Comparison of ENCODE assay signal across 14 mouse cellular contexts in the genomic region with DNA sequence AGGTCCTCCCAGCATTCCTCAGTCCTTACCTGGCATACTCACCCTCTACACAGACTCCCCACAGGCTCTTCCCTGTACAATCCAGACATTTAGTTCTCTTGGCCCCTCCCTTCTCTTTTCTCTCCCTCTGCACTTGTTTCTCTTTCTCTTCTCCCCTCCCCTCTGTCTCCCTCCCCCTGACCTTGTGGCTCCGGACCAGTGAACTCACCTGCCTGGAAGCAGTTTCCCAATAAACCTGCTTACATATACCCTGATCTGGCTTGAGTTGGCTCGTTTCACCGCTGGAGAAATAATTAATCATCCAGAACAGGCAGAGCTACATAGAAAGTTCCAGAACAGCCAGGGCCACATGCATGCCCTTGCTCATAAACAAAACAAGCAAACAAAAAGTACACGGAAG. TPM values are rescaled to one million over a fixed set of nuclear protein-coding genes. Genes with fewer than 3 reads are reported as not detected.
A peak's percentile ranks its signal among the peaks of the same experiment; 100 is the strongest.
DNase-seq lines count a peak whose midpoint lies in the region; ATAC-seq and TF ChIP-seq lines count a peak whose summit lies in the region.
"Had no signal": no experiment of that assay in that cellular context is flagged by ENCODE, and none has a peak within 500 bp of the region (broad histone marks: within the 10 kb centered on the region; RNA-seq: fewer than 3 reads in every experiment).

No protein-coding gene starts in this region.

- peak overlapping the region; percentile 23; the same call in 1 of the 2 replicates for H3K4me3 ChIP-seq in ES-Bruce4 (ENCODE audit: low read depth, low read length)
- no peak overlapping the region for H3K4me3 ChIP-seq in liver, embryonic 13.5 days (replicated peaks)
- no peak overlapping the region for H3K4me3 ChIP-seq in forebrain, embryonic 12.5 days (replicated peaks)

- no peaks in the 10 kb centered on the region for H3K27me3 ChIP-seq in ES-Bruce4 (ENCODE audit: control insufficient read depth, insufficient read depth, low read length, poor library complexity, severe bottlenecking)
- no peaks in the 10 kb centered on the region for H3K27me3 ChIP-seq in liver, embryonic 13.5 days
- no peaks in the 10 kb centered on the region; the same call in 1 of the 2 replicates for H3K27me3 ChIP-seq in forebrain, embryonic 12.5 days
- H3K27me3 ChIP-seq: intestine, embryonic 15.5 days had no signal

- no peak overlapping the region for H3K4me2 ChIP-seq in liver, embryonic 13.5 days
- no peak overlapping the region for H3K4me2 ChIP-seq in forebrain, embryonic 12.5 days

- 71% methylated on average over 4 of the region's 4 CpGs for WGBS in liver, embryonic 13.5 days (ENCODE audit: insufficient replicate concordance)
- 79% methylated on average over 4 of the region's 4 CpGs for WGBS in forebrain, embryonic 12.5 days

- peak; percentile 42; the same call in 1 of the 2 replicates for TF ChIP-seq EP300 in ES-Bruce4 (IDR thresholded peaks at IDR 0.05; ENCODE audit: insufficient read depth, low read depth, low read length)

- ATAC-seq in liver, embryonic 13.5 days (ENCODE audit: low read depth) = no peak
- ATAC-seq in forebrain, embryonic 12.5 days (ENCODE audit: low FRiP score) = no peak
- ATAC-seq: intestine, embryonic 15.5 days had no signal

- H3K9ac ChIP-seq in ES-Bruce4 (ENCODE audit: low read depth, poor library complexity, severe bottlenecking) = peak overlapping the region; percentile 49; the same call in 1 of the 2 replicates
- H3K9ac ChIP-seq in liver, embryonic 13.5 days = no peak overlapping the region
- H3K9ac ChIP-seq in forebrain, embryonic 12.5 days = no peak overlapping the region

- peak overlapping the region; percentile 94 for H3K27ac ChIP-seq in ES-Bruce4 (ENCODE audit: insufficient read depth, low read length)
- 0 out of 2 replicates have a peak overlapping the region, but pooled peaks have one; percentile 14 for H3K27ac ChIP-seq in liver, embryonic 13.5 days
- H3K27ac ChIP-seq in forebrain, embryonic 12.5 days = no peak overlapping the region

- no peaks in the 10 kb centered on the region for H3K4me1 ChIP-seq in ES-Bruce4 (ENCODE audit: control insufficient read depth, insufficient read depth, low read length)
- H3K4me1 ChIP-seq in liver, embryonic 13.5 days (replicated peaks) = peaks cover 41% of the 10 kb centered on the region
- H3K4me1 ChIP-seq in forebrain, embryonic 12.5 days = peaks cover 31% of the 10 kb centered on the region

- peak; percentile 54 for DNase-seq in cerebellum, adult 9-11 months
- DNase-seq in cerebellum, postnatal 25 days = no peak
- DNase-seq in kidney, adult 9 months = peak; percentile 82
- no peak for DNase-seq in liver, embryonic 13.5 days
- no peak for DNase-seq in thymus, postnatal 25 days
- DNase-seq in thymus, postnatal 0 days (ENCODE audit: low spot score) = no peak
- DNase-seq: cerebellum, adult 2 months; gastrocnemius, postnatal 36 days; heart, postnatal 4 days; right cerebral cortex, postnatal 14 days; thymus, postnatal 36 days had no signal

- no peak for TF ChIP-seq CTCF in ES-Bruce4 (IDR thresholded peaks at IDR 0.05; ENCODE audit: low read depth, low read length)

- H3K9me3 ChIP-seq in ES-Bruce4 (replicated peaks; ENCODE audit: control insufficient read depth, insufficient read depth, low read length, poor library complexity, severe bottlenecking) = no peaks in the 10 kb centered on the region
- no peaks in the 10 kb centered on the region for H3K9me3 ChIP-seq in liver, embryonic 13.5 days (replicated peaks)
- H3K9me3 ChIP-seq in forebrain, embryonic 12.5 days = no peaks in the 10 kb centered on the region
- H3K9me3 ChIP-seq: intestine, embryonic 15.5 days had no signal

- TF ChIP-seq POLR2A in ES-Bruce4 (IDR thresholded peaks at IDR 0.05; ENCODE audit: insufficient read depth, low read length) = no peak

- H3K36me3 ChIP-seq in ES-Bruce4 (ENCODE audit: control insufficient read depth, insufficient read depth, low read length, poor library complexity, severe bottlenecking) = peaks cover 12% of the 10 kb centered on the region
- peaks cover 15% of the 10 kb centered on the region for H3K36me3 ChIP-seq in liver, embryonic 13.5 days
- H3K36me3 ChIP-seq in forebrain, embryonic 12.5 days (replicated peaks) = peaks cover 15% of the 10 kb centered on the region

RNA-seq across cellular contexts. Expression of gene Nfe2l1, which starts 1.7 kb away (rescaled TPM):
- polyA plus RNA-seq in ES-Bruce4 (2011; ENCODE audit: insufficient read depth, insufficient read length, low read depth, missing spikeins) = 181 and 194 TPM in 2 replicates
- polyA plus RNA-seq in liver, embryonic 13.5 days (2015; fragmentation: Nextera tagmentation; extraction: Ambion mirVana) = 19.2 and 20.2 TPM in 2 replicates
- 72.8 and 76.0 TPM in 2 replicates for polyA plus RNA-seq in forebrain, embryonic 12.5 days (2016; fragmentation: Nextera tagmentation; extraction: Ambion mirVana)
- polyA plus RNA-seq in thymus, postnatal 0 days (2015; fragmentation: Nextera tagmentation; extraction: Ambion mirVana) = 34.9 and 40.6 TPM in 2 replicates

RNA-seq across cellular contexts. Expression of gene Copz2, which starts 18.2 kb away (rescaled TPM):
- polyA plus RNA-seq in ES-Bruce4 (2011; ENCODE audit: insufficient read depth, insufficient read length, low read depth, missing spikeins) = 23.9 and 26.2 TPM in 2 replicates
- 19.7 and 20.0 TPM in 2 replicates for polyA plus RNA-seq in liver, embryonic 13.5 days (2015; fragmentation: Nextera tagmentation; extraction: Ambion mirVana)
- polyA plus RNA-seq in forebrain, embryonic 12.5 days (2016; fragmentation: Nextera tagmentation; extraction: Ambion mirVana) = 22.9 and 27.8 TPM in 2 replicates
- polyA plus RNA-seq in thymus, postnatal 0 days (2015; fragmentation: Nextera tagmentation; extraction: Ambion mirVana) = 55.8 and 60.7 TPM in 2 replicates

RNA-seq across cellular contexts. Expression of gene Cbx1, which starts 42.6 kb away (rescaled TPM):
- polyA plus RNA-seq in ES-Bruce4 (2011; ENCODE audit: insufficient read depth, insufficient read length, low read depth, missing spikeins) = 201 and 202 TPM in 2 replicates
- 47.5 and 51.9 TPM in 2 replicates for polyA plus RNA-seq in liver, embryonic 13.5 days (2015; fragmentation: Nextera tagmentation; extraction: Ambion mirVana)
- polyA plus RNA-seq in forebrain, embryonic 12.5 days (2016; fragmentation: Nextera tagmentation; extraction: Ambion mirVana) = 168 and 172 TPM in 2 replicates
- polyA plus RNA-seq in thymus, postnatal 0 days (2015; fragmentation: Nextera tagmentation; extraction: Ambion mirVana) = 129 and 132 TPM in 2 replicates

RNA-seq across cellular contexts. Expression of gene Snx11, which starts 54.2 kb away (rescaled TPM):
- 27.3 and 31.1 TPM in 2 replicates for polyA plus RNA-seq in ES-Bruce4 (2011; ENCODE audit: insufficient read depth, insufficient read length, low read depth, missing spikeins)
- polyA plus RNA-seq in liver, embryonic 13.5 days (2015; fragmentation: Nextera tagmentation; extraction: Ambion mirVana) = 9.7 and 10.6 TPM in 2 replicates
- polyA plus RNA-seq in forebrain, embryonic 12.5 days (2016; fragmentation: Nextera tagmentation; extraction: Ambion mirVana) = 31.0 and 40.3 TPM in 2 replicates
- 16.0 and 18.6 TPM in 2 replicates for polyA plus RNA-seq in thymus, postnatal 0 days (2015; fragmentation: Nextera tagmentation; extraction: Ambion mirVana)

Comparison
In these comparisons a context has a peak if more than half of its experiments do, and no peak if none do; other contexts are left out.
1. DNase-seq: peak in cerebellum, adult 9-11 months (single experiment) and kidney, adult 9 months (single experiment); none in cerebellum, postnatal 25 days (0 of 2), liver, embryonic 13.5 days (single experiment), thymus, postnatal 25 days (single experiment) and thymus, postnatal 0 days (single experiment).